Mouse (Mus musculus) spleen, adult 12 weeks (tissue): ENCODE data around the gene Frmd4b.

Experiments
- DNase-seq: peaks from one replicate; pipeline ENCODE4 v3.0.0; 2022; ENCODE audit warnings: low spot score

The Frmd4b gene

DNA sequence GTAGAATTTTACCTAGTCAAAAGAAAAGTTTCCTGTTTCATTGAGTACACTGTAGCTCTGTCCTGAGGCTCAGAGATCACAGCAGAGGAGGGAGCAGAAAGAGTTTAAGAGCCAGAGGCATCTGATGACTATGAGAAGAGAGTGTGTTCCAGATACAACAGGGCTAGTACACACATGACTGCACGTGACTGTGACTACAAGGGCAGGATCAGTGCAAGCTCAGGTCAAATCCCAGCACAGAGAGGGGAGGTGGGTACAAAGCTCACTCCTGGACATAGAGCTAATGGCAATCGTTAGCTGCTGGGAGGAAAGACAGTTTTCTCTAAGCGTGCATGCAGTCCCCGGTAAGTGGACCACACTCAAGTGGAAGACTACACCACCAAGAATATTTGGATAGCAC is 37.6 kb downstream of the Frmd4b start:
- no peak for DNase-seq

DNA sequence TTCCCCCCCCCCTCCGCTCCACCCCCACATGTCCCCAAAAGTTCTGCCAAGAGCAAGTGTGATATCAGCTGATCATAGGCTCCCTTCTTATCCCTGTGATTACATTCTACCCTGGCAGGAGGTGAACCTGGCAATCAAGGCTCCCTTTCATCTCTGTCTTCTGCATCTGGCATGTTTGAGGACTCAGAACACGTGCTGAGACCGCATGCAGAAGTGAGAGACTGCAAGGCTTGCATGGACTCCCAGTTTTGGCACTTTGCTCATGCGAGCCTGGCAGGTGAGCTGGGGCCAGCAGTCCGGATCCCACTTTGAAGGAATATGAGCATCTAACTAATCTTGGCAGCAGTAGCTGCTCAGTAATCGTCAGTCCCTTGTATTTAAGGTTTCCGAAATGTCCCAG is 39.1 kb downstream of the Frmd4b start:
- no peak for DNase-seq

DNA sequence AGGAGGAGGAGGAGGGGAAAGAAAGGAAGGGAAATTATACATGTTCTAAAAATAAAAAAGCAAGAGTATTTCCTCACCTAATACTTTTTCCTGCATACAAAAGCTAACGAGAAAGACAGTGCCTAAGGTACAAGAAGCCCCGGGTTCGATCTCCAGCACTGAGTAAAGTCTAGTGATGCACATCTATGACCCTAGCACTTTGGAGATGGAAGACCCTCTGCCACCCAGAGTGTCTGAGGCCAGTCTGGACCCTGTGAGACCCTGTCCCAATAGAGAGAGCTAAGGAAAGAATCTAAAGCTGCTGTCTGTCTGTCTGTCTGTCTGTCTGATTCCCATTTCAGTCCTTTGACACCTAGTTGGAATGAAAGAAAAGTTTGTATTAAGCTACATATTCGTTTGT is 40.0 kb downstream of the Frmd4b start:
- no peak for DNase-seq

DNA sequence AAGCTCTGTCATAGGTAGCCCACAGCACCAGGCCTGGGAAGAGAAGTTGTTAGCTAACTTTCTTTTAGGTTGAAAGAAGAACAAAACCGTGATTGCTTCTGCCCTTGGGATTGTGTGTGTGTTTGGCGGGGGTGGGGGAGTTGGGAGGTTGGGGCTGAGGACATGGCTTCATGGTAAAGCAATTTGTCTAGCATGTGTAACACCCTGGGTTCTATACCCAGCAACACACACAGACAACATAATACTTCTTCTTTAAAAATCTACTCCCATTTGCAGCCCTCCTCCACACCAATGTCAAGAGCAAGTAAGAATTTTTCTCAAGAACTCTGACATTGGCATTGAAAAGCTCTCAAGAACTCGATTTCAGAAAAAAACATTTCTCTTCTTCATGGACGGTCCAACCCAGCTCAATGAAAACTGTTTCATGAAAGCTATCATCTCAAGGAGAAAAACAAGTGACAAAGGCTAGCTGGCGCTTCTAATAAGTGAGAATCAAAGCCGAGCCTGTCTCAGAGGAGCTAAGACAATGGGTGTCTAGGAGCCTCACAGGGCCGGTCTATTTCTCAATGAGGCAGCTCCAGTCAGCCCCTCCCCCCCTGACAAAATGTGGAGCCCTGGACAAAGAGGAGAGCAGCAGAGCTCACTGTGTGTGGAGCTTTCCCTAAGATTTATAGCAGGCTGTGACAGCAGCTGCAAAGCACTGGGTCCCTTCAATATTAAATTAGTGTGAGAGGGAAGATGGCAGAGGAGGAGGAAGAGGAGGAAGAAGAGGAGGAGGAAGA is 40.6 kb downstream of the Frmd4b start:
- DNase-seq, result no peak

DNA sequence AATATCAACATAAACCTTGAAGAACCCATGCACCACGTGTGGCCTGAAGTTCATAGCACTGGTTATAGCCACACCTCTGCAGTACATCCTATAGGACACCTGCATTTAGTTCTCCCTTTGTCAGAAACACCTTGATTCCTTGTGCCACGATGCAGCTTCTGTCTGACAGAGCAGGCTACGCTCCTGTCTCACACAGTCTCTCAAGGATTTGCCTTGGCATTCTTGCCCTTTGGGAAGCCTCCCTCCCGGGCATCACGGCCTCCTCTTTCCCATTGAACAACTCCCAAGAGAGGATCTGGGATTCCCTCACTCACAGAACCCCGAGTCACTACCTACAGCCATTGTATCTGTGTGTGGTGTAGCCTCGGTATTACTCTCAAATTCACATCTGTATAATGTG is 41.2 kb downstream of the Frmd4b start:
- DNase-seq, result no peak

DNA sequence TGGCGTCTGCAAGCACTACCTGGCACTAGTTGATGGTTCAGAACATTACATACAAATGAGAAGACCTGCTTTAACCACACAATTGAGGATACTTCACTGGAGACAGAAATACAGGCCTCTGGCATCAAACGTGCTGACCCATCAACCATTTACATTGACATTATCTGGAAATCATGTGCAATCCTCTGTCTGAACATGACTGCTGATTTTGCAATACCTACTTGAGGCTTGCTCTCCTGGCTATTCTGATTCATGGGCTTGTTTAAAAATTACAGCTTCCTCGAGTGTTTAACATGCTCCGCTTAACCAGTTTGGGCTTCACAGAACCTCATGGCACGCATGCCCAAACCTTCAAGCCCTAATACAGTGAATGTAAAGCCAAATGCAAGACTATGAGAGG is 42.4 kb downstream of the Frmd4b start:
- no peak for DNase-seq

DNA sequence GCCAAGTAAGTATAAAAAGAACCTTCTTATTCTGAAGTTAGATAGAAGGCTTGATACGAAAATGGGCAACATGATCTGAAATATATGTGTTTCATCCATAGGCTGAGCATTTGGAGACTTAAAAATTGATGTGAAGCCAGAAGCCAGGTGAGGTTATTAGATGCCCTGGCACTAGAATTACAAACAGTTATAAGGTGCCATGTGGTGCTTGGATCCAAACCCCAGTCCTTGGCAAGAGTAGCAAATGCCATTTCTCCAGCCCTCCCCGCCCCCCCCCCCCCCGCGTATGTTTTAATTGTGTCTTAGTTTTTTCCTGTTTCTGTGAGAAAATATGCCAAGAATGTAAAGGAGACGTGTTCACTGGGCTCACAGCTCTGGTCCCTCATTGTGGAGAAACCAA is 45.1 kb downstream of the Frmd4b start:
- no peak for DNase-seq

DNA sequence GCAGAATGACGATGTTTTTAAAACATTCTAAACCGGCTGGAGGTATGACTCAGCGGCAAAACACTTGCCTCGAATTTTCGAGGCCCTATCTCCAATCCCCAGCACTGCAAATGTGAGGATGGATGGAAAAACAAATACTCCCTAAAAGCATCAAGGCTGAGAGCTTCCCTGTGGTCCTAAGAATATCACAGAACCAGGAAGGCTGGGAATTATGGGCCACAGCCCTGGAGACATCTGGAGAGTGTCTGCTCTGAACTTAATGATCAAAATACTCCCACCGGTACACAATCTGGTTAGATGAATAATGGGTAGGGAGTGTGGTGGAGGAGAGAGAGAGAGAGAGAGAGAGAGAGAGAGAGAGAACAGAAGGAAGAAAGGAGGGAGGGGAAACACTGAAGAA is 48.8 kb downstream of the Frmd4b start:
- DNase-seq, result no peak

DNA sequence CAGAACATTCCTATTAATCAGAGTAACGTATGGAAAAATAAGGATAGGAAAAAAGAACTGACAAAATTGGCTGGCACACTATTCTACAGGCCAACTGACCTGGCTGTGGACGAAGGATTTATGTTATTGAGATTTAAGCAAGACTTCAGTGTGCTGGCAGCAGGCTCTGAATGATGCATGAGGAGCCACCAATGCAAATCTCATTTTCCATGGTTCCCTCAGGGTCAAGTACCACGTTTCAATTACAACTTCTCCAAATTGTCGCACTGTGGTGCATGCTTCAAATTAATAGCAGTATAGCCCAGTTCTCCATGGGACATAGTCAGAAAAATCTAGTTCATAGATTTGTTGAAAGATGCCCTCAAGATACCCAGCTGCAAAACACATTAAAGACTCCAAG is 50.6 kb downstream of the Frmd4b start:
- DNase-seq, result no peak

DNA sequence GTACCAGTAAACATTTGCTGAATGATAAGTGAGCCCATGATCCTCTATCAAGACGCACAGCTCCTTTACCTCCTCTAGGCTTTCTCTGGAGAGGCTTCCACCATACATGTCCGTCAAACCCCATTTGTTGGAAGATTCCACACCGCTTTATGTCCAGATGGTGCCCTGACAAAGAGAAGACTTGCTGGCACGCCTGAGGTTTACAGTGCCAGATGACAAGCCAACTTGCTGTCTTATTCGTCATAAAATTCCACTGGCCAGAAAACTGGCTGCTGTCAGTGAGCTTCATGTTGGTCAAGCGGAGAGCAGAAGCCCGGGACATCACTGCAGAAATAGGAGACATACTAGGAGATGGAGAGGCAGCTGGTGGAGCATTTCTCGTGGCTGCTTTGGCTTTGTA is 60.2 kb downstream of the Frmd4b start:
- no peak for DNase-seq

DNA sequence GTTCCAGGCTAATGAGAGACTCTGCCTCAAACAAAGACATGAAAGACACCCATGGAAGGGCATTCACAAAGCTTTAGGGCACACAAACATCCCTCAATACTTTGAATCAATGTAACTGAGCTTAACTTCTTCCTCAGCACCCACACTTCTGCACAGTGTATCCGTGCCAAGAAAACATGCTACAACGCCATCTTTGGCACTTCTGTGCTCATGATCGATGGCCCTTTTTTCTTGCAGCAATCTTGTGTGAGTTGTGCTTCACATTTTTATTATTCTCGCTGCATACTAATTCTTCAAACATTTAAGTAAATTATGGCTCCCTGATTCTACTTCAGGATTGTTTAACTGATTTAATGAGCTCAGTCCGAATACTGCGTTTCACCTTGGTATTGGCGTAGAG is 61.7 kb downstream of the Frmd4b start:
- no peak for DNase-seq

DNA sequence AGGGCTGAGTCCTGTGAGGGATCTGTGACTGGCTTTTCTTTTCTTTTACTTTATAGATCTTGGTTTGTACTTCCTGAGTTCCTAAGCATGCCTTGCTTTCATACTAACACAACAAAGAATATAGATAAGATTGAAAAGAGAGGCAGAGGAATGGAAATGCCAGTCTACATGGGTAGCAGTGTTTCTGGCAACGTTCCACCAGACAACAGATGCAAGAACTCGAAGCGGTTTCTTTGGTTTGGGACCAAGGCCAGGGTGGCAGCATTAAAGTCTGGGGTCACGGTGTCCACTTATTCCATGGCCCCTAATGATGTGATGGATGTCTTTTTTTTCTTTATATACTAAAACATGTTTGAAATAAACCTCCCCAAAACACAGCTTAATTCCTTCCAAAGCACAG is 63.9 kb downstream of the Frmd4b start:
- DNase-seq, result no peak

DNA sequence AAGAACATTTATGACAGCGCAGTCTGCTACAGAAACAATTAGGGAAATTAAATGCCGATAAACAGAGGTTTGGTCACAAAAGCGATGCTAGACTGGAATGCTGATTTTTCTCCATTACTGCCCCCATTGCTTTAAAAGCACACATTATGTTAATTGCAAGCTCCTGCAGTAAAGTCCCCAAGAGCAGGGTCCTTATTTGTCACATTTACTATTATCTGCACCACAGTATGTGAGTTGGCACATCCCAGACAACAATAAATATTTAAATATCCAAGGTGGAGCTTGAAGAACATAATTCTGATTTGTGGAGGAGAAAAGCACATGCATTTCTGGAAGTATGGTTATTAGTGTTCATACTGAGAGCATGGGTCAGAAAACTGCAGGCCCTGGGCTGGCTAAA is 64.8 kb downstream of the Frmd4b start:
- no peak for DNase-seq

DNA sequence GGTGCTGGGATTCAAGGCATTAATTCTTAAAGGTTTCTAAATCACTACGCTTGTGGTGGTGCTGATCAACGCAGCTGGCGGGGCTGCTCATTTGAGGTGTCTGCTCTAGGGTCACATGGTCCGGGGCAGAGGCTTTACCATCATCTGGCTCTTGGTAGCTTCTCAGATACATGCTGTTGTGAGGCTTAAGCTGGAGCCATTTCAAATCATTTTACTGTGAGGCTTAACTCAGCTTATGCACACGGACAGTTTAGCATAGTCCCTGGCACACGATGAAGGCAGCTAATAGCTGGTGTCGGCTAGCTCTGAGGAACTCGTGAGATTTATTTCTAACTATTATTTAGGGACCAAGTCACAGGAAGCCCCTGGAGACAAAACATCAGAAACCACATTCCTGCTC is 65.5 kb downstream of the Frmd4b start:
- no peak for DNase-seq

DNA sequence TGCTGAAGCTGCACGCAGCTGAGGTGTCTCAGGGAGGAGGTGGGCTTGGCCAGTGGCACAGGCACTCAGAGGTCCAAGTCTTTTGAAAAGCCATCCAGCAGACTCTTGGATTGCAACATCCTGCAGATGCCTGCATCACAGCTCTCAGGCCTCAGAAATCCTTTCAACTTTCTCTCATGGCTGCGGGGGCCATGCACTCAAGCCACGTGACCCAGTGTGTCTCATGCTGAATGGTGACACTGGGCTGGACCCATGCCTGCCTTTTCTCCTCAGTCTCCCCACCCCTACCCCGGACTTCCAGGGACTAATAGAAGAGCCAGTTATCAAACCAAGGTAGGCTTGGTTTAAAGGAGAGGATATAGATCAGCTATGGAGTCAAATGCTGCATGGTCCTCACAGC is 66.2 kb downstream of the Frmd4b start:
- DNase-seq, result no peak

DNA sequence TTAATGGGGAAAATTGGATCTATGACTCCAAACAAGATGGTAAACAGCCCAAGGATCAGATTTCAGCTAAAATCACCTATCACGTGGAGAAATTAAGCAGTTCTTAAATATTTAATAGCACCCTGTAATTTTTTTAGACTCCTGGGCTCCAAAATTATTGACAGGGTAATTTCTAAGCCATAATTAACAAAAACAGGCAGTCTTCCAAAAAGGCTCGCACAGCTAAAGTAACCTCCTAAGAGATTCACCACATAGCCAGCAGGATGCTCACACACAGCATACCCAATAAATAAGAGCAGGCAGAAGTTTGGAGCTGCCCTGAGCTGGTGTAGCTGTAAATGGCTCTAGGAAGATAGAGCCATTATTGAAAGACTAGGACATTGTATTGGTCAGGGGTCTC is 76.9 kb downstream of the Frmd4b start:
- no peak for DNase-seq

DNA sequence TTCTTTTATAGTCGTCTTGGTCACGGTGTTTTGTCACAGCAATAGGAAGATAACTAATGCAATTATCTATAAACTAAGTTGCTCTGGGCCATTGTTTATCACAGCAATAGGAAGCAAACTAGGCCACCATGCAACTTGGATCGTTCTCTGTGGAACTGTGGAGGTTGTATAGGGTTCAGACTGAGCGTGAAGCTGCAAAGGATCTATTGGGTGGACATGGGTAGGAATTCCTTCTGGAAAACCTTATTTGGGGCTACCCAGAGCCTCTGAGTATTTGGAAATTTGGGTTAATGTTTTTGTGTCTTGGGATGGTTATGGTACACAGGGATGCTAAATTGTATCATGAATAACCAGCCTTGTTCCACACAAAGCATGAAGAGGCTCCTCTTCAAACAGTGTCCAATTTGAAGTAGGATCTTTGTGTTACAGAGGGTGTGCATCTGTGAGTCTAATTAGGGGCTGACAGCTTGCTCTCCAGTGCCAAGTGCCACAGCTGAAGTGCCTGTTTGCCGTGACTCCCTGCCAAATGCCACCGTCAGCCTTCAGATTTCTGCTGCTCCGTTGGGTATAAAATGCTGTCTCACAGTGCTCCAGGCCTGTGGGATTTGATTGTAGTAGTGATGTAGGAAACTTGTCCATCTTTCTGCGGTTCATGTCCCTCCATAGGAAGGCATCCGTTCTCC is 81.4 kb downstream of the Frmd4b start:
- DNase-seq, result no peak

DNA sequence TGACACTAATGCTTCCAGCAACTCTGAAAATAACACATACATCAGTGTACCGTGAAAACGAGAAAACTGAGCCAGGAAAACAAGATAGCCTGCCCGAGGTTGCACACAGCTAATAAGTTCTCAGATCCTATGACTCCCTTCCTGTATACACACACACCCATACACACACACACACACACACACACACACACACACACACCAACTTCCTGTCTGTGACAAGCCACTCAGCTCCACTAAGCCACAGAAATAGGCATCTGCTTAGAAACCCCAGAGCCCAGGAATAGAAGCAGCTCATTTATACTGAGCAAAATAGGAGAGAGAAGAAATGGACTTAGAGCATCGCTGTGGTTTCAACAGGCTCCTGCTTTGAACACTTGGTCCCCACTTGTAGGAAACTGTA is 86.3 kb downstream of the Frmd4b start:
- DNase-seq, result no peak

DNA sequence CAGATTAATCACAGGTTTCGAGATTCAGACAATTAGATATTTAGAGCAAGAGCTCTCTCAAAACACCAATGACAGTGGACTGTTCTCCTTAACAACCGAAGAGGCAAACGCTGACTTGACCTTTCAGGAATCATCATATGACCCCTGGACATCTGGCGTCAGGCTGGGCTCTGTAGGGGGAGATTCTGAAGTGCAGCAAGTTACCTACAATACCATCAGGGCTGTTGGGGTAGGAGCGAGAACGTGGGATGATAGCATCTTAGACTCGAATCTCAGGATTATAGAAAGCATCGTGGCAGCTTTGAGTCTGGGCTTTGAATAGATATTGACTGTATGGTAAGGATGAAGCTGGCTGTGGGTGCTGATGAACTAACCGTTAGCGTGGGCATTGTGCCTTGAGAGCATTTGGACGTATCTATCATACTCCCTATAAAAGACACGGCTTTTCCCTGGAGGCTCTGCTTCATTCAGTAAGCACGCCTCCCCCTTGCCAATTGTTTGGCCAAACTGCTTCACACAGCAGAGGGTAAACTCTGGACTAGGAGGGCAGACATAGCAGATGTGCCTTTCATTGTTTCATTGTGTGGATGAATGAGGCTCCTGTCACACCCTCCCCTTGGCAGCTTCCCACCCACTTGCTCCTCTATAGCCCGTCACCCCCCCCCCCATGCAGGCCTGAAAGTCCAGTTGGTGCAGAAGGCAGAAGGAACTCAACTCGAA is 88.2 kb downstream of the Frmd4b start:
- no peak for DNase-seq

DNA sequence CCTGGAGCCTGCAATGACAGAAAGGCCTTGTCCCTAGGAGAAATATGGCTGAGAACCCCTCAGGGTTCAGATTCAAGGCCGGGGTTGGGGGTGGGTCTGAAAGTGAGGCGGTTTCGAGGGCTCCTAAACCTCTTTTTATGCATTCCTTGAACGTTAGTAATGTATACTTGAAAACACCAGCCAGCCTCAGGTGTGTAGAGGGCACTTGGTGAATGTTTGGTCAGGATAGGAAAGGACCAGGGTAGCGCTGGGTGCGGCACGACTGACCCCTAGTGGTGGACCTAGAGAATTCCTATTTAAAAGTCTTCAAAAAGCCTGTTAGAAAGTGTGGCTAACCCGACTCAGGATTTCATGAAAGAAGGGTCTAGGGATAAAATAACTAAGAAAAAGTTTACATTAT is 91.2 kb downstream of the Frmd4b start:
- peak; percentile 10 for DNase-seq

DNA sequence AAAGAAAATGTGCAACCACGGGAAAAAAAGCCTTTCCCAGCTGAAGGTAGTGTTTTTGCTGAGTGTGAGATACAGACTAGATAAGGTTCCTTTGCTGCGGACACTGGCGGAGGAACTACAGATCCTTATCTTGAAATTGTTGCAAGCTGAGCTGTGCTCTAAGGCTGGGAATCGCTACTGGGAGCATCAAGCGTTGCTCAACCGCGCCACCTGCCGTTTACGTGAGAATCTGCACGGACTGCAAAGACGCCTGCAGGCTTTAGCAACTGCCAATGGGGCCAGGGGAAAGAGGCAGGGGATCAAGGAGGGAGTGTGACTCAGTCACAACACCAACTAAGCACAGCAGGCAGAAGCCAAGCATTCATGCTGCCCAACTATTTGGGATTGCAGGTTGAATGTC is 94.2 kb downstream of the Frmd4b start:
- DNase-seq, result peak; percentile 36

DNA sequence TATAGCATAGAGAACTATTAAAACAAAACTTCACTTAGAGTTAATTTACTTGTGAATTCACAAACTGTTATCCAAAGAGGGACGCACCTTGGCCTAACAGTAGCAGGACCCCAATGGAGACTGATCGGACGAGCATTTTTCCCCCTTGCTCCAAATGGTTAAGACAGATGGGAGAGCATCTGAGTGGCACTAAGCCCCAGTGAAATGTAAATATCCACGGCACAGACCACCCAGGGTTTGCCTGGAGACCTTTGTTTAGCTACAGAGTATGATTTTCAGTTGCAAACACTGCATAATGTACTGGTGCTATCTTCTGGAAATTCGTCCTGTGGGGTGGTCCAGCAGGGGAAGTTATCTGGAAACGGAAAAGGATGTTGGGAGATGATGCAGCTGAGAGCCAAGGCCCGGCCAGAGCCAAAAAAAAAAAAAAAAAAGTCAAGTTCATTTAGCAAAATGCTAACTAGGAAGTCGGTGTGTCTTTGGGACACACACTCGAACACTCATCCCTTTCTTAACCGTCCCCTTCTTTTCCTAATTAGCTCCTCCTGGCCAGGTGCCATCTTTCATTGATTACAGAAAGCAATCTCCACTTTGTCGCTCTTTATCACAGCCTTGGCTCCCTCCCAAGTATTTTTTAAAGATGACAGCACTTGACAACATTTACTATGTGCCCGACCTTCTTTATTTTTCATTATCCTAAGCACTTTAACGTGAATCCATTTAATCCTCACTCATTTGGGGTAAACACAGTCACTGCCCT is 95.9 kb downstream of the Frmd4b start:
- no peak for DNase-seq

DNA sequence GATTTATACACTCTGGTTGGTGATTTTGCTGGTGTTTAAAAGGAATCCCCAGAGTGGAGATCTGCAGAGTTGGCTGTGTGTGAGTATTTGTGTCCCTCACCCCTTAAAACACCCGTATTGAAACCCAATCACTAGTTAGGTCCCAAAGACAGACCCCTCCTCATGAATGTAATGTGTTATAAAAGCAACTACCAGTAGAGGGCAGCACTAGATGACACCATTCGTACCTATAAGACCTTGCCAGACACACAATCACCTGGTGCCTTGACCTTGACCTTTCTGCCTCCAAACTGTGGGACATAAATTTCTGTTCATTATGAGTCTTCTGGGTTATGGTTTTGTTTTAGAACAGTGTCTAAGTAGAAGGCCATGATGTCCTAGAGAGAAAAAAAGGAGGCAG is 96.8 kb downstream of the Frmd4b start:
- no peak for DNase-seq
